Mouse (Mus musculus) olfactory bulb, adult 2 months (tissue): ENCODE data around the gene Lrrc8d.

Experiments
- CTCF ChIP-seq: fragments of 200-500 bp; IDR thresholded peaks from 2 replicates; pipeline ENCODE4 v1.5.1; 2012; ENCODE audit warnings: low read depth, mild to moderate bottlenecking, low read length, moderate library complexity; ENCODE audit not compliant: insufficient read depth
- POLR2A ChIP-seq: fragments of 200-500 bp; IDR thresholded peaks from 2 replicates; pipeline ENCODE4 v1.6.1; 2012; ENCODE audit warnings: mild to moderate bottlenecking, low read depth, low read length, moderate library complexity; ENCODE audit not compliant: insufficient read depth

DNA sequence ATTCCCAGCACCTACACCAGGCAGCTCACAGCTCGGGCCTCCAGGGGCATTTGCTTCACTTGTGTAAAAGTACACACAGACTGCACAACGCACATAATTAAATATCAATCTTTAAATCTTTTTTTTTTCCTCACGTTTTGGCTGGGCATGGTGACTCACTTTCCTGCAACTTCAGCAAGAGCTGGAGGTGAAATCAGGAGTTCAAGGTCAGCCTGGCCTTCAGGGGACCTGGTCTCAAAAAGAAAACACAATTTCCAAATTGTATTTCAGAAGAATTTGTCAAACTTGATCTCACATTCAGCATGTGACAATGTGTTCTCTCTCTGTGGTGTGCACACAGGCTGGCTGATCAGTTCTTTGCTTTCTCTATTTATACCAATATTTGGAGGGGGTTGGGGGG, 1.9 kb upstream of the Lrrc8d start:
- TF ChIP-seq POLR2A (no peak), CTCF (no peak)
